In genomic region chr16:91452363-91452896, GRCm38 (mm10) we compare ENCODE assay signal across 9 mouse cellular contexts. TPM values are rescaled to one million over a fixed set of nuclear protein-coding genes. Genes with fewer than 3 reads are reported as not detected.
DNase-seq lines count a peak whose midpoint lies in the region; ATAC-seq and TF ChIP-seq lines count a peak whose summit lies in the region.
"Had no signal": no experiment of that assay in that cellular context is flagged by ENCODE, and none has a peak within 500 bp of the region (broad histone marks: within the 10 kb centered on the region; RNA-seq: fewer than 3 reads in every experiment).

No protein-coding gene starts in this region.

- TF ChIP-seq CTCF in Patski (IDR thresholded peaks at IDR 0.05): peak; percentile 49

- POLR2A ChIA-PET in Patski (lab: Charles Lee): no interaction called here

- H3K9ac ChIP-seq in heart, embryonic 16.5 days (ENCODE audit: low read length): no peak overlapping the region

- intact Hi-C loops in heart, postnatal 25 days (cut with DNase I): no loop called here

- DNase-seq in heart, adult 18-20 months: peak; percentile 67 to 83
- no peak for DNase-seq in heart, postnatal 25 days (ENCODE audit: low spot score)
- DNase-seq in Patski (ENCODE audit: low read depth, low spot score): peak; percentile 81
- DNase-seq in lung, postnatal 36 days: peak; percentile 85
- no peak for DNase-seq in urinary bladder, postnatal 14 days (ENCODE audit: low spot score)
- DNase-seq in embryo, embryonic 9.5 days (ENCODE audit: extremely low spot score): no peak
- DNase-seq: kidney, postnatal 4 days had no signal

- H3K36me3 ChIP-seq in heart, embryonic 16.5 days (ENCODE audit: control insufficient read depth, insufficient read depth): no peaks in the 10 kb centered on the region

- CTCF ChIA-PET in Patski (lab: Charles Lee): interaction anchor here (0.7 to 1.5 kb wide), 4 partner anchors 18 to 91 kb away, joined by 3 to 4 read pairs (median 3); no protein-coding TSS in a partner anchor

- H3K27me3 ChIP-seq in Patski: no peaks in the 10 kb centered on the region
- no peaks in the 10 kb centered on the region for H3K27me3 ChIP-seq in heart, embryonic 16.5 days (ENCODE audit: control insufficient read depth, insufficient read depth, low read length)

- no peaks in the 10 kb centered on the region for H3K9me3 ChIP-seq in heart, embryonic 16.5 days (replicated peaks; ENCODE audit: control insufficient read depth, low read length)

- WGBS in heart, embryonic 16.5 days: 33% methylated on average over 6 of the region's 6 CpGs

- ATAC-seq in Patski: peak; percentile 91
- ATAC-seq in heart, embryonic 16.5 days (replicated peaks; ENCODE audit: extremely low read depth, insufficient read depth, low FRiP score): 0 out of 2 replicates have a peak, but pooled peaks have one; percentile 7
- no peak for ATAC-seq in megakaryocyte-erythroid progenitor cell, adult 5-6 weeks (replicated peaks; ENCODE audit: low FRiP score, low TSS enrichment, poor library complexity, severe bottlenecking)

- in situ Hi-C loops in Patski (cut with MboI; ENCODE audit: low pct_unique_long_range_greater_than_20kb): loop anchor here (5.0 kb wide), 1 partner anchor 90 kb away; no protein-coding TSS in a partner anchor

- H3K27ac ChIP-seq in heart, embryonic 16.5 days (ENCODE audit: low read length): peak overlapping the region; percentile 68

- H3K4me1 ChIP-seq in heart, embryonic 16.5 days (ENCODE audit: control insufficient read depth, insufficient read depth, low read length): peaks cover 20% of the 10 kb centered on the region

- H3K4me2 ChIP-seq in heart, embryonic 16.5 days (ENCODE audit: low read depth, low read length): no peak overlapping the region

- H3K4me3 ChIP-seq in heart, embryonic 16.5 days (ENCODE audit: low read length): no peak overlapping the region

RNA-seq across cellular contexts. Expression of gene Ifnar1, which starts 32.6 kb away (rescaled TPM):
- total RNA-seq in heart, adult 18-20 months (2021): 10 to 100 TPM; 19.0 to 23.1 TPM
- total RNA-seq in heart, postnatal 25 days (2021): 10 to 100 TPM; 30.5 to 39.7 TPM
- 60.6 TPM for polyA plus RNA-seq in Patski (2021)
- polyA plus RNA-seq in heart, embryonic 16.5 days (2015; fragmentation: Nextera tagmentation; extraction: Ambion mirVana): 40.9 and 41.1 TPM in 2 replicates
- total RNA-seq in megakaryocyte-erythroid progenitor cell, adult 5-6 weeks (2014; fragmentation: Nextera tagmentation): 16.3 and 19.6 TPM in 2 replicates
- 22.2 and 22.7 TPM in 2 replicates for total RNA-seq in megakaryocyte-erythroid progenitor cell, adult 5-6 weeks (2017)

RNA-seq across cellular contexts. Expression of gene Il10rb, which starts 46.5 kb away (rescaled TPM):
- total RNA-seq in heart, adult 18-20 months (2021): 100 to 1,000 TPM; 115 to 133 TPM
- 100 to 1,000 TPM in 1 of 2 experiments, 10 to 100 TPM in 1; 97.5 to 105 TPM for total RNA-seq in heart, postnatal 25 days (2021)
- 50.0 TPM for polyA plus RNA-seq in Patski (2021)
- polyA plus RNA-seq in heart, embryonic 16.5 days (2015; fragmentation: Nextera tagmentation; extraction: Ambion mirVana): 71.3 and 75.1 TPM in 2 replicates
- total RNA-seq in megakaryocyte-erythroid progenitor cell, adult 5-6 weeks (2014; fragmentation: Nextera tagmentation): 17.3 and 20.6 TPM in 2 replicates
- 23.1 and 29.0 TPM in 2 replicates for total RNA-seq in megakaryocyte-erythroid progenitor cell, adult 5-6 weeks (2017)

Comparison
In these comparisons a context has a peak if more than half of its experiments do, and no peak if none do; other contexts are left out.
1. DNase-seq: peak in heart, adult 18-20 months (2 of 2), Patski (single experiment) and lung, postnatal 36 days (single experiment); none in heart, postnatal 25 days (single experiment), urinary bladder, postnatal 14 days (single experiment) and embryo, embryonic 9.5 days (single experiment).